Mouse (Mus musculus) E14TG2a.4 (cell line): ENCODE results near the gene Ccsap.

Experiments
- H3K27me3 ChIP-seq: 2 replicates; pipeline ENCODE4 v1.6.1; 2014; ENCODE audit warnings: low read length, control low read depth; ENCODE audit not compliant: insufficient read depth
- H3K36me3 ChIP-seq: 2 replicates; pipeline ENCODE4 v1.6.1; 2014; ENCODE audit warnings: low read length, control low read depth; ENCODE audit not compliant: insufficient read depth
- H3K4me1 ChIP-seq: replicated peaks from 2 replicates; pipeline ENCODE4 v1.6.1; 2014; ENCODE audit warnings: low read depth, low read length, control low read depth
- H3K4me3 ChIP-seq: replicated peaks from 2 replicates; pipeline ENCODE4 v1.5.1; 2014; ENCODE audit warnings: mild to moderate bottlenecking, low read length
- H3K9me3 ChIP-seq: 2 replicates; pipeline ENCODE4 v1.6.1; 2014; ENCODE audit warnings: low read length, control low read depth
- CTCF ChIP-seq: conservative IDR thresholded peaks from 2 replicates; pipeline ENCODE4 v1.5.1; 2014; ENCODE audit warnings: low read length
- NANOG ChIP-seq: IDR thresholded peaks from 2 replicates; pipeline ENCODE4 v1.6.1; 2014; ENCODE audit warnings: borderline replicate concordance, low read length, mixed read lengths
- POU5F1 ChIP-seq: IDR thresholded peaks from 2 replicates; pipeline ENCODE4 v1.6.1; 2014; ENCODE audit warnings: low read length, borderline replicate concordance

Ccsap gene

GRCm38 (mm10) chr8:123866971-123867370 is 7.0 kb upstream of the Ccsap start:
- H3K4me1 ChIP-seq = no peaks in the 10 kb centered on the region
- H3K27me3 ChIP-seq = peaks cover 20% of the 10 kb centered on the region
- H3K4me3 ChIP-seq = no peak overlapping the region
- TF ChIP-seq NANOG = no peak
- no peak for TF ChIP-seq POU5F1
- TF ChIP-seq CTCF = no peak
- no peaks in the 10 kb centered on the region for H3K9me3 ChIP-seq
- H3K36me3 ChIP-seq = no peaks in the 10 kb centered on the region

DNA sequence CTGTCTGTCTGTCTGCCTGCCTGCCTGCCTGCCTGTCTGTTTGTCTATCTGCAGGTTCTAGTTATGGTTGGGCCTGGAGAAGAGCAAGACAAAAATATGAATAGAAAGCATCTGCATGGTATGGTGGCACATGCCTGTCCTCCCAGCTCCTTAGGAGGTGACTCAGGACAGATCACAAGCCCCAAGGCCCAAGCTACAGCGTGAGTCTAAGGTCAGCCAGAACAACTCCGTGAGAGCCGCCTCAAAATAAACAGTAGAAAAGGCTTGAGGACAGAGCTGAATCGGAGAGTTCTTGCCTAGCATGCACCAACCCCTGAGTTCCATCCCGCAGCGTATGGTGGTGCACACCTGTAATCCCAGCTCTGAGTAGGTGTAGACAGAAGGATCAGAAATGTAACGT is 5.8 kb upstream of the Ccsap start:
- H3K27me3 ChIP-seq = peaks cover 30% of the 10 kb centered on the region
- H3K4me1 ChIP-seq = no peaks in the 10 kb centered on the region
- TF ChIP-seq NANOG (no peak), POU5F1 (no peak), CTCF (no peak)
- no peak overlapping the region for H3K4me3 ChIP-seq
- no peaks in the 10 kb centered on the region for H3K9me3 ChIP-seq
- H3K36me3 ChIP-seq = no peaks in the 10 kb centered on the region

DNA sequence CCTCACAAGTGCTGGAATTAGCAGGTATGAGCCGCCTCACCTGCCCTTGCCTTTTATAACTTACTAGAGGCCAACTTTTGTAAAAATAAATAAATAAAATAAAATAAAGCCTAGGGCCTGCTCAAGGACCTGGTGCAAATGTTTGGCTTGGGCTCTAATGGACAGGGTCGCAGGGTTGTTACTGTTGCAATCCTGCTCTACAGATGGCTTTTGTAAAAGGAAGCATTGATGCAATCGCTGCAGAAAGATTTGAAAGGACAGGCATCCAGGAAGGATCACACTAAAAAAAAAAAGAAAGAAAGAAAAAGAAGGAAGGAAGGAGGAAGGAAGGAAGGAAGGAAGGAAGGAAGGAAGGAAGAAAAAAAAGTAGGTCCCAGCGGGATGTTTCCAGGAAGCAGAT is 377 bp upstream of the Ccsap start:
- TF ChIP-seq CTCF (no peak), POU5F1 (no peak), NANOG (no peak)
- no peaks in the 10 kb centered on the region for H3K36me3 ChIP-seq
- H3K9me3 ChIP-seq = no peaks in the 10 kb centered on the region
- H3K4me1 ChIP-seq = peaks cover 26% of the 10 kb centered on the region
- peaks cover 42% of the 10 kb centered on the region for H3K27me3 ChIP-seq
- peak overlapping the region; percentile 98 for H3K4me3 ChIP-seq

DNA sequence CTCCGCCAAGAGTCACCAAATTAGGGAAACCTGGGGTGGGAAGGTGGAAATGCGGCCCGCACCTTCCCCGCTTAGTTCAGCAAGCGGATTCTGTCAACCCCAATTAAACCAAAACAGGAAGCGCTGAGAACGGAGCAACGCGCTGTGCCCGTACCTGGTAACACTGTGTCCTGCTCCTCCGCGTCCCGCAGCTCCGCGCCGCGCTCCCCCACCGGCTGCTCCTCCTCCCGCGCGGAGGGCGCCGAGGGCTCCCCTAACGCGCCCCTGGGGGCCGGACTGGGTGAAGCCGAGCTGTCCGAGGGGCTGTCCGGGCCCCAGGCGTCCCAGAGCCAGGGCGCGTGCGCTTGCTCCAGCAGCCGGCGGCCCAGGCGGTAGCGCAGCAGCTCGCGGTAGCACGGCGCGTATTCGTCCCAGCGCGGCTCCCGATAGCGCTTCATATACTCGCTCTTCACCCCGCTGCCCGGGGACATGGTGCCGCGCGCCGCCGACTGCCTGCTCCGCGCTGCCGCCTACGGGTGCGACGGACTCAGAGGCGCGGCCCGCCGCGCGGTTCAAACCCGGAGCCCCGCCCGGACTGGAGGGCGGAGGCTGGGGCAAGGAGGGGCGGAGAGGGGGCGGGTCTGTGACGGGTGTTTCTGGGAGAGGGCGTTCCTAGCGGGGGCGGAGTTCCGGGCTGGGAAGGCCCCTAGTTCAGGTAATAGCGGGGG is 915 bp downstream of the Ccsap start:
- Histone ChIP-seq H3K9me3 (0 out of 2 replicates have a peak, but pooled peaks cover 3% of the 10 kb centered on the region), H3K4me3 (peak overlapping the region; percentile 98), H3K27me3 (peaks cover 37% of the 10 kb centered on the region), H3K4me1 (peaks cover 33% of the 10 kb centered on the region), H3K36me3 (no peaks in the 10 kb centered on the region)
- TF ChIP-seq NANOG (no peak), POU5F1 (no peak), CTCF (no peak)

DNA sequence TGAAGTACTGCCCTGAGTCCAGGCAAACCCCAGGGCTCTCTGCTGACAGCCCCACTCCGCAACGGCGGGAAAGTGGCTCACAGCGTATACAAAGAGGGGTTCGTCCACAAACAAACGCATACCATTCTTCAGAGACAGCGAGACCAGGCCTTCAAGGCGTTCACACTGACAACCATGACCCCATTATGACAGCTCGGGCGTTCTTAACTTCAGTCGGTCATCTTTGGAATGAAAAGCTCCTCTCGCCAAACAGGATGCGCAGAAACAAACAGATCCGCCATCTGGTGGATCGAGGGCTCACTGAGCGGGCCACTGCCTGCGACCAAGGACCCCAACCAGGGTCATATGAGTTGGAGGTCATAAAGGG is 1.5 kb downstream of the Ccsap start:
- 0 out of 2 replicates have a peak, but pooled peaks cover 3% of the 10 kb centered on the region for H3K9me3 ChIP-seq
- H3K4me3 ChIP-seq = peak overlapping the region; percentile 98
- peaks cover 33% of the 10 kb centered on the region for H3K4me1 ChIP-seq
- H3K36me3 ChIP-seq = no peaks in the 10 kb centered on the region
- H3K27me3 ChIP-seq = peaks cover 33% of the 10 kb centered on the region
- no peak for TF ChIP-seq NANOG
- no peak for TF ChIP-seq POU5F1
- no peak for TF ChIP-seq CTCF

- peaks cover 38% of the 10 kb centered on the region for H3K4me1 ChIP-seq
- H3K9me3 ChIP-seq = 0 out of 2 replicates have a peak, but pooled peaks cover 3% of the 10 kb centered on the region
- TF ChIP-seq NANOG (no peak), POU5F1 (no peak), CTCF (no peak)
- peaks cover 24% of the 10 kb centered on the region for H3K27me3 ChIP-seq
- no peak overlapping the region for H3K4me3 ChIP-seq
- H3K36me3 ChIP-seq = no peaks in the 10 kb centered on the region
These were observed 2.6 kb downstream of the Ccsap start for GRCm38 (mm10) chr8:123857361-123857760.

GRCm38 (mm10) chr8:123854733-123855475 is 5.1 kb downstream of the Ccsap start:
- TF ChIP-seq CTCF = no peak
- TF ChIP-seq NANOG = no peak
- TF ChIP-seq POU5F1 = no peak

DNA sequence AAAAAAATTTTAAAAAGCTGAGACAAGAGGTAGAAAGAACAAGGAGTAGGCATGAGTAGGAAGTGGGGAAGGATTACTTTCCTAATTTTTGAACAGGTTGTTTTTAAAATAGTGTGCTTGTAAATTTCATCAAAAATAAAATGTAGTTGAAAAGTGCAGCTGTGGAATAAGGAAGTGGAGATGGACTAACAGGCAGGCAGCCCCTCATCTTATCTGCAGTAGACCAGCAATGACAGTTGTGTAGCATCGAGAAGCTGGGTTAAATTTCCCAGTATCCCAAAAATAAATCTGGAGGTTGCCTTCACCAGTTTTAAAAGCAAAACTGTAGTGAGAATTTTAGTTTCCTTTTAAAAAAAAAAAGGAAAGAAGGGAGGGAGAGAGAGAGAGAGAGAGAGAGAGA is 5.8 kb downstream of the Ccsap start:
- Histone ChIP-seq H3K9me3 (0 out of 2 replicates have a peak, but pooled peaks cover 3% of the 10 kb centered on the region), H3K36me3 (peaks cover 7% of the 10 kb centered on the region), H3K4me3 (no peak overlapping the region), H3K27me3 (peaks cover 4% of the 10 kb centered on the region; the same call in 1 of the 2 replicates), H3K4me1 (peaks cover 57% of the 10 kb centered on the region)
- TF ChIP-seq POU5F1 (no peak), CTCF (no peak)

More at GRCm38 (mm10) chr8:123854733-123855475, 5.1 kb downstream of the Ccsap start:
- peaks cover 55% of the 10 kb centered on the region for H3K4me1 ChIP-seq
- 0 out of 2 replicates have a peak, but pooled peaks cover 3% of the 10 kb centered on the region for H3K9me3 ChIP-seq
- peaks cover 7% of the 10 kb centered on the region for H3K36me3 ChIP-seq
- no peak overlapping the region for H3K4me3 ChIP-seq
- peaks cover 4% of the 10 kb centered on the region for H3K27me3 ChIP-seq

- H3K9me3 ChIP-seq = 0 out of 2 replicates have a peak, but pooled peaks cover 3% of the 10 kb centered on the region
- no peak overlapping the region for H3K4me3 ChIP-seq
- peaks cover 67% of the 10 kb centered on the region for H3K4me1 ChIP-seq
- H3K27me3 ChIP-seq = no peaks in the 10 kb centered on the region
- no peak for TF ChIP-seq CTCF
- H3K36me3 ChIP-seq = peaks cover 7% of the 10 kb centered on the region
These were observed 8.4 kb downstream of the Ccsap start for GRCm38 (mm10) chr8:123851590-123851989.
